Mouse (Mus musculus): ENCODE measurements around the gene Oxnad1. TPM values are rescaled to one million over a fixed set of nuclear protein-coding genes. Genes with fewer than 3 reads are reported as not detected.

Gene Oxnad1
- total and polyA plus RNA-seq, 3 experiments, result 47.6 to 111 (median 77.7) TPM

DNA sequence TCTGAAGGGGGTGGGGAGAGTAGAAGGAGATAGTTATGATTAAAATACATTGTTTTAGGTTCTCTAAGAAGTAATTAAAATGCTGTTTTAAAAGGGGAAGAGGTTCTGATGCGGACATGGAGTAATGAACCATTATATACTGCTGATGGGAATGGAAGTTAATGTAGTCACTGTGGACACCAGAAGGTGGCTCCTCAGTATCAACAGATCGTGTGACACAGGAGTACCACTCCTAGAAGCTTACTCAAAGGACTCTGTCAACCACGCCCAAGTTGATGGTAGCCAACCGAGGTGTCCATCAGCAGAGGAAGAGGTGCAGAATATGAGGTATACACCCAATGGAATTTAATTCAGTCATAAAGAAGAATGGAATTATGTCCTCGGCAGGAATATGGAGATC lies 43.2 kb downstream of the Oxnad1 start:
- in situ Hi-C loops (cut with MboI; ENCODE audit: low pct_ligation_motif_present, low pct_unique_long_range_greater_than_20kb, low sequenced_read_pairs) (no loop called here), dilution Hi-C loops (cut with MboI; ENCODE audit: extremely low pct_ligation_motif_present, extremely low pct_unique_long_range_greater_than_20kb, low sequenced_read_pairs) (no loop called here)
- Histone ChIP-seq H3K36me3 (replicated peaks in 1 of 2; ENCODE audit: control insufficient read depth in 1 of 2, insufficient read depth in 1 of 2, low read length in 1 of 2) (no peaks in the 10 kb centered on the region), H3K4me3 (replicated peaks in 1 of 3; ENCODE audit: low read depth in 2 of 3, low read length in 2 of 3, poor library complexity in 1 of 3) (no peak overlapping the region), H3K27me3 (replicated peaks) (peaks cover 3% of the 10 kb centered on the region), H3K9me3 (replicated peaks; ENCODE audit: low read length) (no peaks in the 10 kb centered on the region), H3K27ac (ENCODE audit: insufficient read depth, low read depth) (no peak overlapping the region), H3K79me2 (replicated peaks; ENCODE audit: control insufficient read depth, extremely low read depth, insufficient read depth, poor library complexity, severe bottlenecking) (no peaks in the 10 kb centered on the region), H3K4me1 (ENCODE audit: control insufficient read depth in 1 of 2, insufficient read depth in 2 of 2) (peaks cover 0 to 7% of the 10 kb centered on the region in 2 experiments; a peak in 1 of 4 replicates), H3K9ac (ENCODE audit: insufficient read depth, low read depth) (no peak overlapping the region), H3K4me2 (ENCODE audit: insufficient read depth, low read depth, poor library complexity, severe bottlenecking) (no peak overlapping the region)
- DNase-seq (ENCODE audit: extremely low read depth), result no peak
- TF ChIP-seq NELFE (IDR thresholded peaks at IDR 0.05; ENCODE audit: low read depth, low read length), result no peak
- TF ChIP-seq UBTF (IDR thresholded peaks at IDR 0.05; ENCODE audit: low read depth, low read length), result no peak
- no peak for TF ChIP-seq CHD1 (IDR thresholded peaks at IDR 0.05; ENCODE audit: low read depth, low read length)
- TF ChIP-seq ZMIZ1 (IDR thresholded peaks at IDR 0.05; ENCODE audit: low read depth, low read length), result no peak
- no peak for TF ChIP-seq PAX5 (IDR thresholded peaks at IDR 0.05; ENCODE audit: low read length)
- no peak for TF ChIP-seq TCF12 (IDR thresholded peaks at IDR 0.05; ENCODE audit: low read depth, low read length)
- peak; percentile 44 for TF ChIP-seq RAD21 (IDR thresholded peaks at IDR 0.05; ENCODE audit: low read depth, low read length)
- TF ChIP-seq NRF1 (IDR thresholded peaks at IDR 0.05; ENCODE audit: low read depth, low read length), result no peak
- no peak for TF ChIP-seq ZKSCAN1 (IDR thresholded peaks at IDR 0.05; ENCODE audit: borderline replicate concordance, low read depth, low read length)
- TF ChIP-seq SMC3 (IDR thresholded peaks at IDR 0.05; ENCODE audit: low read depth, low read length), result peak; percentile 7; the same call in 1 of the 2 replicates
- TF ChIP-seq SIN3A (IDR thresholded peaks at IDR 0.05; ENCODE audit: low read length), result no peak
- peak in 1 of 2 experiments; percentile 38; a peak in 2 of 4 replicates for TF ChIP-seq CTCF (conservative IDR thresholded peaks at IDR 0.05 in 1 of 2, IDR thresholded peaks at IDR 0.05 in 1 of 2; ENCODE audit: low read depth in 2 of 2, low read length in 2 of 2)
- TF ChIP-seq ZNF384 (IDR thresholded peaks at IDR 0.05; ENCODE audit: low read depth, low read length), result no peak

DNA sequence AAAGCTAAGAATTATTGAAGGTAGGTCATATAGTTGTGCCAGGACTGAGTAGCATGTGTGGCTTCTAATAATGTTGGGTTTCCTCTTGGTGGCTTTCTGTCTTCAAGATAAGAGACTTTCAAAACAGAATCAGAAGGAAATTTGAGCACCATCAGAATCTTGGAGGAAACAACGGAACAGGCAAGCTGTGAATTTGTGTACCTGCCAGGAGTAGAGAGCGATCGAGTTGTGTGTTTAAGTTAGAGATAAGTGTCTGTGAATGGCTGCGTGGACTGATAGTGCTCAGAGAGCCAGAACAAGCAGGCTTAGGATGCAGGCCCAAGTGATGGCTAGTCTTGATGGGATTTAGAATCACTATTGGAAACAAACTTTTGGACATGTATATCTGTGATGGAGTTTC lies 46.7 kb downstream of the Oxnad1 start:
- no peak for DNase-seq (ENCODE audit: extremely low read depth)
- H3K27me3 ChIP-seq (replicated peaks), result peaks cover 3% of the 10 kb centered on the region
- H3K9ac ChIP-seq (ENCODE audit: insufficient read depth, low read depth), result no peak overlapping the region
- in situ Hi-C loops (cut with MboI; ENCODE audit: low pct_ligation_motif_present, low pct_unique_long_range_greater_than_20kb, low sequenced_read_pairs) (no loop called here), dilution Hi-C loops (cut with MboI; ENCODE audit: extremely low pct_ligation_motif_present, extremely low pct_unique_long_range_greater_than_20kb, low sequenced_read_pairs) (no loop called here)
- no peaks in the 10 kb centered on the region for H3K79me2 ChIP-seq (replicated peaks; ENCODE audit: control insufficient read depth, extremely low read depth, insufficient read depth, poor library complexity, severe bottlenecking)
- no peaks in the 10 kb centered on the region for H3K36me3 ChIP-seq (replicated peaks in 1 of 2; ENCODE audit: control insufficient read depth in 1 of 2, insufficient read depth in 1 of 2, low read length in 1 of 2)
- H3K9me3 ChIP-seq (replicated peaks; ENCODE audit: low read length), result no peaks in the 10 kb centered on the region
- no peak overlapping the region for H3K4me3 ChIP-seq (replicated peaks in 1 of 3; ENCODE audit: low read depth in 2 of 3, low read length in 2 of 3, poor library complexity in 1 of 3)
- H3K4me2 ChIP-seq (ENCODE audit: insufficient read depth, low read depth, poor library complexity, severe bottlenecking), result no peak overlapping the region
- no peak for TF ChIP-seq HCFC1 (IDR thresholded peaks at IDR 0.05; ENCODE audit: low read depth, low read length)
- no peak for TF ChIP-seq MXI1 (IDR thresholded peaks at IDR 0.05; ENCODE audit: low read depth, low read length)
- TF ChIP-seq CTCF (conservative IDR thresholded peaks at IDR 0.05 in 1 of 2, IDR thresholded peaks at IDR 0.05 in 1 of 2; ENCODE audit: low read depth in 2 of 2, low read length in 2 of 2), result no peak
- no peak for TF ChIP-seq MAZ (IDR thresholded peaks at IDR 0.05; ENCODE audit: low read depth, low read length)
- TF ChIP-seq ETS1 (conservative IDR thresholded peaks at IDR 0.05; ENCODE audit: low read depth, low read length), result no peak
- no peak for TF ChIP-seq ZMIZ1 (IDR thresholded peaks at IDR 0.05; ENCODE audit: low read depth, low read length)
- TF ChIP-seq ZKSCAN1 (IDR thresholded peaks at IDR 0.05; ENCODE audit: borderline replicate concordance, low read depth, low read length), result no peak
- TF ChIP-seq MYC (IDR thresholded peaks at IDR 0.05; ENCODE audit: low read depth, low read length), result no peak
- H3K27ac ChIP-seq (ENCODE audit: insufficient read depth, low read depth), result no peak overlapping the region
- H3K4me1 ChIP-seq (ENCODE audit: control insufficient read depth in 1 of 2, insufficient read depth in 2 of 2), result peaks cover 0 to 4% of the 10 kb centered on the region in 2 experiments; a peak in 2 of 4 replicates
